Mouse (Mus musculus) myocyte (in vitro differentiated cells): ENCODE measurements at regions not wholly inside any gene's neighbourhood (a gene's known extent, or its start where the extent isn't known, plus 50 kb on each side); places are given as distances from the start of the nearest gene placed in this dataset.

ENCODE experiments used
- E2F4 ChIP-seq: IDR thresholded peaks from one replicate; pipeline ENCODE4 v1.6.1; 2011; ENCODE audit warnings: mild to moderate bottlenecking, control low read depth, moderate library complexity; ENCODE audit not compliant: insufficient read depth
- MAX ChIP-seq: IDR thresholded peaks from one replicate; pipeline ENCODE4 v1.6.1; 2011; ENCODE audit warnings: low read depth, mild to moderate bottlenecking, control low read depth
- MYOD1 ChIP-seq, 3 experiments: IDR thresholded peaks; one replicate each; pipeline ENCODE4 v1.6.1; 2011; ENCODE audit warnings: control low read depth in 2 of 3, low read depth in 2 of 3, mild to moderate bottlenecking in 2 of 3, moderate library complexity in 1 of 3; ENCODE audit not compliant: insufficient read length in 2 of 3, control insufficient read depth in 1 of 3
- MYOG ChIP-seq, 3 experiments: IDR thresholded peaks; one replicate each; pipeline ENCODE4 v1.6.1; 2011; ENCODE audit warnings: control low read depth in 2 of 3, low read depth in 2 of 3, mild to moderate bottlenecking in 2 of 3; ENCODE audit not compliant: insufficient read length in 2 of 3, control insufficient read depth in 1 of 3, insufficient read depth in 1 of 3
- POLR2A ChIP-seq: IDR thresholded peaks from one replicate; pipeline ENCODE4 v1.6.1; 2011; ENCODE audit warnings: low read depth, mild to moderate bottlenecking, control low read depth, moderate library complexity; ENCODE audit not compliant: insufficient read length
- SRF ChIP-seq: IDR thresholded peaks from one replicate; pipeline ENCODE4 v1.6.1; 2011; ENCODE audit warnings: low read depth; ENCODE audit not compliant: control insufficient read depth, insufficient read length
- TCF12 ChIP-seq: IDR thresholded peaks from one replicate; pipeline ENCODE4 v1.6.1; 2011; ENCODE audit warnings: mild to moderate bottlenecking, control low read depth; ENCODE audit not compliant: poor library complexity, insufficient read depth, severe bottlenecking
- TCF3 ChIP-seq: IDR thresholded peaks from one replicate; pipeline ENCODE4 v1.6.1; 2011; ENCODE audit warnings: low read depth, control low read depth; ENCODE audit not compliant: insufficient read length

DNA sequence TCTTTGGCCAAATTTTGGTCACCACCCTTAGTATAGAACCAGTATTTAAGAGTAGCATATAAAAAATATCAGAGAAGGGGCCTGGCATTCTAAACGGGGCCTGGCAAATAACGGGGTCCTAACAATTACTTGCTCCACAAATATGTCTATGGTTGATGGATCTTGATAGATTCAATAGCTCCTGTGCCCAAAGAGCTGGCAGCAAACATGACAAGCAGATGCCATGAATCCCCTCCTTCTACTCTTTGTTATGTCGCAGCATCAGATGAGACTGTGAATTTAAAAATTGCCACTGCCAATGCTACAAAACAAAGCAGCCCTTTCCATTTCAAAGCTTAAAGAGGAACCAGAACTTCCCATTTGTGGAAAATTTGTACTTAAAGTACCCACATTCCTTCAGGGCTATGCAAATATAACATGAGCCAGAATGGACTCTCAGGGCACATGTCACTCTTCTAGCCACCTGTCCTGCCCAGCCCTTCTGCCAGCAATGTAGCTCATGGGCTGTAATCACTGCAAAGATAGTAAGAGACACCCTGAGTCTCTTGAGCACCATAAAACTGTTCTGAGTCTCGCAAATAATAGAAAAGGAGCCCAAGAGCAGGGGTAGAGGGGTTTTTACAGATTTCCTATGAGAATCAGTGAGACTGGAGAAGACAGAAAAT lies 342.4 kb upstream of the Kirrel3 start:
- no peak for TF ChIP-seq SRF
- TF ChIP-seq POLR2A: no peak
- no peak for TF ChIP-seq E2F4
- TF ChIP-seq MYOG (IDR thresholded peaks at IDR 0.05; ENCODE audit: control insufficient read depth in 1 of 3, insufficient read depth in 1 of 3, insufficient read length in 2 of 3, low read depth in 2 of 3): no peak
- TF ChIP-seq MAX: no peak
- TF ChIP-seq TCF12: no peak
- no peak for TF ChIP-seq MYOD1 (IDR thresholded peaks at IDR 0.05; ENCODE audit: control insufficient read depth in 1 of 3, insufficient read length in 2 of 3, low read depth in 2 of 3)
- no peak for TF ChIP-seq TCF3
